Mouse (Mus musculus): ENCODE measurements around the gene Olfr314. TPM values are rescaled to one million over a fixed set of nuclear protein-coding genes. Genes with fewer than 3 reads are reported as not detected.
"Not testable (repeated sequence)": the region's sequence is repeated elsewhere in the genome, so short reads cannot be mapped to it uniquely, and the experiment has no call there.

Olfr314 gene
- polyA plus RNA-seq, 1 experiment from 2014 or later: not detected

DNA sequence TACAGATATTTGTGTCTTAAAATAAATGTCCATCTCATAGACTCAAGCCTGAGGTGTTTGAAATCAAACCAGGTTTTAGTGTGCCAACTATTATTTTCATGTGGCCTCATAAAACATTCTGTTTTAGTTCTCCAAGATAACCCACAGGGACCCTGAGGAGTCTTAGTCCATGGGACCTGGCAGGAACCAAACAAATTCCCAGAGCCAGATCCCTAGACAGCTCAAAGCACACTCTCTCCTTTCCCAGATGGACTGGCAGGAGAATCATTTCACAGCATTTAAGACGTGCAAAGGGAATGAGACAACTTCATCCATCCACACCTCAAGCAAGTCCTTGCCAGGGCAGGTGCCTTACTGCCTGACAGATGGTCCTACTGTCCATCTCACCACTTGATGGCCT, 31.9 kb downstream of the Olfr314 start, which contains the start of gene Olfr313:
TSS of gene Olfr313 (plus strand) at position 301 of the 400 bp plus-strand sequence.
- not testable (repeated sequence) for H3K9me3 ChIP-seq (ENCODE audit: control insufficient read depth, low read length); H3K27me3 ChIP-seq (replicated peaks; ENCODE audit: control insufficient read depth, insufficient read depth, low read length); H3K36me3 ChIP-seq (ENCODE audit: control insufficient read depth, insufficient read depth, low read length); ATAC-seq; H3K4me1 ChIP-seq (ENCODE audit: control insufficient read depth, insufficient read depth, low read length); H3K27ac ChIP-seq (ENCODE audit: low read length); H3K4me2 ChIP-seq (ENCODE audit: low read depth, low read length); H3K4me3 ChIP-seq (ENCODE audit: low read length); H3K9ac ChIP-seq (ENCODE audit: low read depth, low read length)
- WGBS: 46% methylated on average over 1 of the region's 1 CpGs

DNA sequence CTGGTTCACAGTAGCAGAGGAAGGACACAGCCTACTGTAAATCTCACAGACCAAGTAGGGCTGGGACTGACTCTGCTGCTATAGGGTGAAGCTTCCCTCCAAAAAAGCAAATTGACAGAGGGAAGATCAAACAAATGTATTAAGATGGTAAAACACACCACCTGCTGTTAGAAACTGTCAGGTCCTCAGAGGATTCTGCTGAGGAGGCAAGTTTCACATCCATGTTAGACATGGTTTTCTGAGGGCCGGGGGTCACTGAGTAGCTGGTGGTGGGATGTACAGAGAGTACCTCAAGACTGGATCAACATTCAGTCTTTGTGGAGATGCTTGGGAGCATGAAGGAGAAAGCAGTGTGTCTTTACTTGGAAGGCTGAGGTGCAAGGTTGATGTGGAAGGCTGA, 32.9 kb downstream of the Olfr314 start:
- Histone ChIP-seq H3K9ac (ENCODE audit: low read depth, low read length) (no peak overlapping the region), H3K4me2 (ENCODE audit: low read depth, low read length) (no peak overlapping the region), H3K9me3 (ENCODE audit: control insufficient read depth, low read length) (no peaks in the 10 kb centered on the region), H3K27ac (ENCODE audit: low read length) (no peak overlapping the region), H3K4me1 (ENCODE audit: control insufficient read depth, insufficient read depth, low read length) (no peaks in the 10 kb centered on the region), H3K36me3 (ENCODE audit: control insufficient read depth, insufficient read depth, low read length) (no peaks in the 10 kb centered on the region), H3K4me3 (ENCODE audit: low read length) (no peak overlapping the region), H3K27me3 (replicated peaks; ENCODE audit: control insufficient read depth, insufficient read depth, low read length) (no peaks in the 10 kb centered on the region)
- 88% methylated on average over 1 of the region's 1 CpGs for WGBS
- no peak for ATAC-seq

DNA sequence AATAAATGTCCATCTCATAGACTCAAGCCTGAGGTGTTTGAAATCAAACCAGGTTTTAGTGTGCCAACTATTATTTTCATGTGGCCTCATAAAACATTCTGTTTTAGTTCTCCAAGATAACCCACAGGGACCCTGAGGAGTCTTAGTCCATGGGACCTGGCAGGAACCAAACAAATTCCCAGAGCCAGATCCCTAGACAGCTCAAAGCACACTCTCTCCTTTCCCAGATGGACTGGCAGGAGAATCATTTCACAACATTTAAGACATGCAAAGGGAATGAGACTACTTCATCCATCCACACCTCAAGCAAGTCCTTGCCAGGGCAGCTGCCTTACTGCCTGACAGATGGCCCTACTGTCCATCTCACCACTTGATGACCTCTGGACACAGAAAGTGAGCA, 46.2 kb downstream of the Olfr314 start, which contains the start of gene Olfr312:
TSS of gene Olfr312 (plus strand) at position 301 of the 400 bp plus-strand sequence.
- H3K4me2 ChIP-seq (ENCODE audit: low read depth, low read length); ATAC-seq; H3K36me3 ChIP-seq (ENCODE audit: control insufficient read depth, insufficient read depth, low read length); H3K4me1 ChIP-seq (ENCODE audit: control insufficient read depth, insufficient read depth, low read length); H3K27me3 ChIP-seq (replicated peaks; ENCODE audit: control insufficient read depth, insufficient read depth, low read length); H3K9me3 ChIP-seq (ENCODE audit: control insufficient read depth, low read length); H3K27ac ChIP-seq (ENCODE audit: low read length); H3K9ac ChIP-seq (ENCODE audit: low read depth, low read length); H3K4me3 ChIP-seq (ENCODE audit: low read length): not testable (repeated sequence)

DNA sequence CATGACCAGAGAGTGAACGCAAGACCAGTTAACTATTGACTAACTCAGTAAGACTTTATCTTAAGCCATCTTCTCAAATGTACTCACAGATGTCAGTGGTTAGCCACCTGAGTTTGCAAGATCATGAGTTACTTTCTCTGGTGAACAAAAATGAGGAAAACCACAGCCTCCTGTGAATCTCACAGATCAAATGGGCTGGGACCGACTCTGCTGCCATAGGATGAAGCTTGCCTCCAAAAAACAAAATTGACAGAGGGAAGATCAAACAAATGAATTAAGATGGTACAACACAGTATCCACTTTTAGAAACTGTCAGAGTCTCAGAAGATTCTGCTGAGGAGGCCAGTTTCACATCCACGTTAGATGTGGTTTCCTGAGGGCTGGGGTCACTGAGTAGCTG, 47.0 kb downstream of the Olfr314 start:
- Histone ChIP-seq H3K27me3 (replicated peaks; ENCODE audit: control insufficient read depth, insufficient read depth, low read length) (no peaks in the 10 kb centered on the region), H3K27ac (ENCODE audit: low read length) (no peak overlapping the region), H3K36me3 (ENCODE audit: control insufficient read depth, insufficient read depth, low read length) (no peaks in the 10 kb centered on the region), H3K4me2 (ENCODE audit: low read depth, low read length) (no peak overlapping the region), H3K4me3 (ENCODE audit: low read length) (no peak overlapping the region), H3K9ac (ENCODE audit: low read depth, low read length) (no peak overlapping the region), H3K9me3 (ENCODE audit: control insufficient read depth, low read length) (no peaks in the 10 kb centered on the region), H3K4me1 (ENCODE audit: control insufficient read depth, insufficient read depth, low read length) (no peaks in the 10 kb centered on the region)
- no peak for ATAC-seq
- 80% methylated on average over 3 of the region's 3 CpGs for WGBS

DNA sequence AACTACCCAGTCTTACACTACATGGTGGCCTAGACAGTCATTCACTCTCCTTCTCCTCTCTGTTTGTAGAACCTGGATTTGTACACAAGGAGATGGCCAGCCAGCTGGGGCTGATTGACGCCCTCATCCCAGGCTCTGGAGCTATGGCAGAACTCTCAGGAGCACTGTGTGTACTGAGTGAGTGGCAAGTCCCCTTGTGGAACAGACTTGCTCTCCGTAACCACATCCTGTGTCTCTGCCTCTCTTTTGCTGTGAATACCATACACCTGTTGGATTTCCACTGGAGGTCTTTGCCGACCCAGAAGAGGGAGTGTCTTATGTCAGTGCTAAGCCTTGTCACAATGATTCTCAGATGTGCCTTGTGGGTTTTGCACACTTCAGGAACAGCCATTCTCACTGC, 49.8 kb downstream of the Olfr314 start:
- not testable (repeated sequence) for H3K9ac ChIP-seq (ENCODE audit: low read depth, low read length); H3K4me3 ChIP-seq (ENCODE audit: low read length); H3K4me2 ChIP-seq (ENCODE audit: low read depth, low read length); H3K36me3 ChIP-seq (ENCODE audit: control insufficient read depth, insufficient read depth, low read length); H3K9me3 ChIP-seq (ENCODE audit: control insufficient read depth, low read length); H3K4me1 ChIP-seq (ENCODE audit: control insufficient read depth, insufficient read depth, low read length); H3K27ac ChIP-seq (ENCODE audit: low read length); ATAC-seq; H3K27me3 ChIP-seq (replicated peaks; ENCODE audit: control insufficient read depth, insufficient read depth, low read length)
- 64% methylated on average over 3 of the region's 3 CpGs for WGBS

Other genes starting within 250 kb of the Olfr314 start
- gene Olfr330, start 248.1 kb upstream of the Olfr314 start, polyA plus RNA-seq (2015; fragmentation: Nextera tagmentation; extraction: Ambion mirVana): not detected in 2 replicates
- gene Olfr329-ps, start 236.5 kb upstream of the Olfr314 start, polyA plus RNA-seq (2015; fragmentation: Nextera tagmentation; extraction: Ambion mirVana): not detected in 2 replicates
- gene Olfr328, start 227.3 kb upstream of the Olfr314 start, polyA plus RNA-seq (2015; fragmentation: Nextera tagmentation; extraction: Ambion mirVana): 0.06 TPM in 1 of 2 replicates, not detected in the other
- not detected in 2 replicates for gene Olfr224, start 212.4 kb upstream of the Olfr314 start, polyA plus RNA-seq (2015; fragmentation: Nextera tagmentation; extraction: Ambion mirVana)
- not detected in 2 replicates for gene Olfr325, start 205.2 kb upstream of the Olfr314 start, polyA plus RNA-seq (2015; fragmentation: Nextera tagmentation; extraction: Ambion mirVana)
- not detected in 2 replicates for gene Olfr324, start 187.8 kb upstream of the Olfr314 start, polyA plus RNA-seq (2015; fragmentation: Nextera tagmentation; extraction: Ambion mirVana)
- gene 2210407C18Rik, start 166.9 kb upstream of the Olfr314 start, polyA plus RNA-seq (2015; fragmentation: Nextera tagmentation; extraction: Ambion mirVana): 0.51 TPM in 1 of 2 replicates, not detected in the other
- not detected in 2 replicates for gene Olfr323, start 152.5 kb upstream of the Olfr314 start, polyA plus RNA-seq (2015; fragmentation: Nextera tagmentation; extraction: Ambion mirVana)
- 0.12 and 0.27 TPM in 2 replicates for gene Trim58, start 142.5 kb upstream of the Olfr314 start, polyA plus RNA-seq (2015; fragmentation: Nextera tagmentation; extraction: Ambion mirVana)
- gene Olfr322, start 124.2 kb upstream of the Olfr314 start, polyA plus RNA-seq (2015; fragmentation: Nextera tagmentation; extraction: Ambion mirVana): not detected in 2 replicates
- gene Olfr320, start 101.9 kb upstream of the Olfr314 start, polyA plus RNA-seq (2015; fragmentation: Nextera tagmentation; extraction: Ambion mirVana): not detected in 2 replicates
- gene Olfr319, start 83.8 kb upstream of the Olfr314 start, polyA plus RNA-seq (2015; fragmentation: Nextera tagmentation; extraction: Ambion mirVana): not detected in 2 replicates
- not detected in 2 replicates for gene Olfr318, start 58.9 kb upstream of the Olfr314 start, polyA plus RNA-seq (2015; fragmentation: Nextera tagmentation; extraction: Ambion mirVana)
- not detected in 2 replicates for gene Olfr317, start 43.7 kb upstream of the Olfr314 start, polyA plus RNA-seq (2015; fragmentation: Nextera tagmentation; extraction: Ambion mirVana)
- not detected in 2 replicates for gene Olfr316, start 30.2 kb upstream of the Olfr314 start, polyA plus RNA-seq (2015; fragmentation: Nextera tagmentation; extraction: Ambion mirVana)
- not detected in 2 replicates for gene Olfr315, start 9.8 kb upstream of the Olfr314 start, polyA plus RNA-seq (2015; fragmentation: Nextera tagmentation; extraction: Ambion mirVana)
- gene Fam183b, start 19.0 kb downstream of the Olfr314 start, polyA plus RNA-seq (2015; fragmentation: Nextera tagmentation; extraction: Ambion mirVana): 8.5 and 10.4 TPM in 2 replicates
- gene Olfr313, start 32.0 kb downstream of the Olfr314 start, polyA plus RNA-seq (2015; fragmentation: Nextera tagmentation; extraction: Ambion mirVana): not detected in 2 replicates
- gene Olfr312, start 46.3 kb downstream of the Olfr314 start, polyA plus RNA-seq (2015; fragmentation: Nextera tagmentation; extraction: Ambion mirVana): not detected in 2 replicates
- gene Olfr311, start 56.3 kb downstream of the Olfr314 start, polyA plus RNA-seq (2015; fragmentation: Nextera tagmentation; extraction: Ambion mirVana): not detected in 2 replicates
- gene Gm12258, start 64.2 kb downstream of the Olfr314 start, polyA plus RNA-seq (2015; fragmentation: Nextera tagmentation; extraction: Ambion mirVana): 5.2 and 5.6 TPM in 2 replicates
- 5.2 and 5.3 TPM in 2 replicates for gene 2810021J22Rik, start 84.3 kb downstream of the Olfr314 start, polyA plus RNA-seq (2015; fragmentation: Nextera tagmentation; extraction: Ambion mirVana)
- gene Zfp39, start 121.3 kb downstream of the Olfr314 start, polyA plus RNA-seq (2015; fragmentation: Nextera tagmentation; extraction: Ambion mirVana): 3.5 and 3.9 TPM in 2 replicates
- gene Btnl10, start 135.0 kb downstream of the Olfr314 start, polyA plus RNA-seq (2015; fragmentation: Nextera tagmentation; extraction: Ambion mirVana): 0.16 and 0.40 TPM in 2 replicates
- gene Rnf187, start 156.0 kb downstream of the Olfr314 start, polyA plus RNA-seq (2015; fragmentation: Nextera tagmentation; extraction: Ambion mirVana): 131 and 138 TPM in 2 replicates
- gene Hist3h2ba, start 166.0 kb downstream of the Olfr314 start, polyA plus RNA-seq (2015; fragmentation: Nextera tagmentation; extraction: Ambion mirVana): 34.7 and 40.9 TPM in 2 replicates
- 28.5 and 31.6 TPM in 2 replicates for gene Hist3h2a, start 171.7 kb downstream of the Olfr314 start, polyA plus RNA-seq (2015; fragmentation: Nextera tagmentation; extraction: Ambion mirVana)
- gene Trim17, start 171.7 kb downstream of the Olfr314 start, polyA plus RNA-seq (2015; fragmentation: Nextera tagmentation; extraction: Ambion mirVana): 0.15 and 0.35 TPM in 2 replicates
- gene Trim11, start 195.1 kb downstream of the Olfr314 start, polyA plus RNA-seq (2015; fragmentation: Nextera tagmentation; extraction: Ambion mirVana): 17.0 and 17.5 TPM in 2 replicates